Mouse (Mus musculus) forebrain, embryonic 14.5 days (tissue): ENCODE data around the gene Vamp5. TPM values are rescaled to one million over a fixed set of nuclear protein-coding genes. Genes with fewer than 3 reads are reported as not detected.

Source experiments
- ATAC-seq: fragments of 200-750 bp; cut with Nextera tagmentation; 2 replicates; pipeline ENCODE4 v1.8.0; 2017; ENCODE audit warnings: mild to moderate bottlenecking, moderate library complexity
- DNase-seq: peaks from one replicate; pipeline ENCODE4 v3.0.0-alpha.2; 2015; ENCODE audit warnings: low spot score
- H3K27ac ChIP-seq: fragments of 300-500 bp; sonication (generic); 2 replicates; pipeline ENCODE4 v1.5.1; 2014; ENCODE audit warnings: low read depth, mild to moderate bottlenecking, control low read depth, low read length, moderate library complexity
- H3K27me3 ChIP-seq: fragments of 300-500 bp; sonication (generic); replicated peaks from 2 replicates; pipeline ENCODE4 v1.6.1; 2014; ENCODE audit warnings: low read length, control low read depth, mixed read lengths; ENCODE audit not compliant: control insufficient read depth, insufficient read depth
- H3K36me3 ChIP-seq: fragments of 300-500 bp; sonication (generic); 2 replicates; pipeline ENCODE4 v1.6.1; 2014; ENCODE audit warnings: low read length, control low read depth; ENCODE audit not compliant: control insufficient read depth, insufficient read depth
- H3K4me1 ChIP-seq: fragments of 300-500 bp; sonication (generic); 2 replicates; pipeline ENCODE4 v1.6.1; 2014; ENCODE audit warnings: antibody characterized with exemption, low read length, control low read depth; ENCODE audit not compliant: control insufficient read depth, insufficient read depth
- H3K4me2 ChIP-seq: fragments of 300-500 bp; sonication (generic); 2 replicates; pipeline ENCODE4 v1.6.1; 2014; ENCODE audit warnings: mild to moderate bottlenecking, control low read depth, low read length
- H3K4me3 ChIP-seq: fragments of 300-500 bp; sonication (generic); 2 replicates; pipeline ENCODE4 v1.5.1; 2014; ENCODE audit warnings: low read depth, low read length, control low read depth
- H3K9ac ChIP-seq: fragments of 300-500 bp; sonication (generic); 2 replicates; pipeline ENCODE4 v1.6.1; 2014; ENCODE audit warnings: mild to moderate bottlenecking, low read length, control low read depth, moderate library complexity
- H3K9me3 ChIP-seq: fragments of 300-500 bp; sonication (generic); replicated peaks from 2 replicates; pipeline ENCODE4 v1.6.1; 2016; ENCODE audit warnings: low read length, control low read depth, mixed read lengths; ENCODE audit not compliant: control insufficient read depth
- WGBS: fragments of 180-500 bp; shearing (Covaris S2); extraction: QIAGEN DNeasy Blood & Tissue Kit; methylation state at CpG from one replicate; pipeline ENCODE4 v1.1.7; 2014; 5-methylcytosine and 5-hydroxymethylcytosine counted together
- polyA plus RNA-seq: library from polyadenylated mRNA; unstranded; fragments of >200 nt; fragmentation: Nextera tagmentation; extraction: Ambion mirVana; gene quantifications from 2 replicates; pipeline ENCODE4 v1.2.1, GENCODE M21; 2014

Vamp5 gene
- polyA plus RNA-seq, 1 experiment from 2014 or later = 13.8 TPM

DNA sequence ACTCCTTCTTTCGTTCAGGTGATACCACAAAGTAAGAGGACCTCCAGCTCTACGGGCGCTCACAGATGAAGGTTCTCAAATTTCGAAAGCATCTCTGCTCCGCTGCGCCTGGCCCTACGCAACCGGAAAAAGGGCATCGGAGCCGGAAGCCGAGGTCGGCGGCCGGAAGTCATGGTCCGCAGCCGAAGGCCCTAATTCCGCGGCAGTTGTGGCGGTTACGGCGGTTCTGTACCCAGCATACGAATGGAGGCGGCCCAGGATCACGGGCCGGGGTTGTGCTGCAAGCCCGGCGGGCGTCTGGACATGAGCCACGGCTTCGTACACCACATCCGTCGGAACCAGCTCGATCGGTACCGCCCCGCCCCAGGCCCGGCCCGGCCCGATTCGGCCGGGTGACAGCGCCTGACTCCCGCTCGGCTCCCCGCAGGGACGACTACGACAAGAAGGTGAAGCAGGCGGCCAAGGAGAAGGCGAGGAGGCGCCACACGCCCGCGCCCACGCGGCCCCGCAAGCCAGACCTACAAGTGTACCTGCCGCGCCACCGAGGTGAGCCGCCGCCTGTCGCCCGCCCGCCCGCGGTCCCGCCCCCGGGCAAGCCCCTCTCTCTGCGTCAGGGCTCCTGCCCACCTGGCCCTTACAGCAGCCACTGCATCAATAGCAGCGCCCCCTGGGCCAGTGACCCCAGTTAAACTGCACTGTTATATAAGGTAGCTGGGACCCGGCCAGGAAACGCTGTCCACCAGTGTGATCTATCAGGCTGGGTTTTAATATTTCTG, 32.9 kb downstream of the Vamp5 start, which contains the start of gene 0610030E20Rik:
Gene 0610030E20Rik, plus strand, starts transcription at position 152 of the 776 bp plus-strand sequence.
- Histone ChIP-seq H3K4me2 (peak within 1 kb of the TSS; percentile 77), H3K27me3 (no peaks in the 10 kb centered on the region), H3K4me3 (peak within 1 kb of the TSS; percentile 89), H3K9me3 (no peaks in the 10 kb centered on the region), H3K4me1 (peaks cover 18% of the 10 kb centered on the region), H3K36me3 (peaks cover 31% of the 10 kb centered on the region), H3K9ac (peak within 1 kb of the TSS; percentile 96), H3K27ac (peak within 1 kb of the TSS; percentile 86)
- peak; percentile 75 for DNase-seq
- under 1% methylated on average over 51 of the region's 72 CpGs for WGBS
- peak; percentile 74 for ATAC-seq

DNA sequence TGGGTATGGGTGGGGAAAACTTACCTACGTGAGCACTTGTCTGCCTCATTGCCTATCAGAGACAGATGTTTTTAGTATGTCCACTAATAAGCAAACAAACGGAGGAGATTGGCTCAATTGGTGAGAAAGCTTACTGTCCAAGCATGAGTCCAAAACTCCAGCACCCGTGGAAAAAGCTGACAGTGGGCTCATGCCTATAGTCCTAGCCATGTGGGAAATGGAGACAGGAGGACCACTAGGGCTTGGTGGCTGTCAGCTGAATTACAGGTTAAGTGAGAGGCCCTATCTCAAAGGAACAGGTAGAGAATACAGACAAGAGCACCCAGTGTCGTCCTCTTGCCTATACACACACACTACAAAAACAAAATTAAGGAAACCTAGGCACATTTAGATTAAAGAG, 34.0 kb downstream of the Vamp5 start:
- Histone ChIP-seq H3K36me3 (peaks cover 32% of the 10 kb centered on the region), H3K27me3 (no peaks in the 10 kb centered on the region), H3K4me1 (peaks cover 18% of the 10 kb centered on the region), H3K9ac (no peak overlapping the region), H3K4me3 (no peak overlapping the region), H3K9me3 (no peaks in the 10 kb centered on the region), H3K4me2 (peak overlapping the region; percentile 77; the same call in 1 of the 2 replicates), H3K27ac (no peak overlapping the region)
- 90% methylated on average over 4 of the region's 4 CpGs for WGBS
- ATAC-seq (no peak), DNase-seq (no peak)

DNA sequence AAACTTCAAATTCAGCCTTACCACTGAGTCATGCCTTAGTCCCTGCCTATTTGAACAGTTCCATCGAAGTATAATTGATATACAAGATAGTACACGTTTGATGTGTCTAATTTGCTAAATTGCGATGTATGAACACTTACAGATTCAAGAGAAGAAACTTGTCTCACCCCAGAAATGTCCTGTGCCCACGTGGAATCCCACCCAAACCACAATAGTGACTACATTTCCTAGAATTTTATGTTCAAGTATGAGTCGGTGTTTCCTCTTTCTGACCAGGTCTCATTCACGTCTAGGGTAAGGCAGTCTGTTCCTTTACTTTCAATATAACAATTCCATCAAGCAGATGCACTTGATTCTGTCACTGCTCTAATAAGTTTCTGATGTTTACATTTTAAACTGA, 34.6 kb downstream of the Vamp5 start:
- ATAC-seq (peak; percentile 3; the same call in 1 of the 2 replicates), DNase-seq (no peak)
- peak overlapping the region; percentile 81; the same call in 1 of the 2 replicates for H3K4me3 ChIP-seq
- peaks cover 18% of the 10 kb centered on the region for H3K4me1 ChIP-seq
- H3K9ac ChIP-seq = no peak overlapping the region; the same call in 1 of the 2 replicates
- peaks cover 31% of the 10 kb centered on the region for H3K36me3 ChIP-seq
- WGBS = 55% methylated on average over 6 of the region's 6 CpGs
- peak overlapping the region; percentile 95 for H3K4me2 ChIP-seq
- no peaks in the 10 kb centered on the region for H3K9me3 ChIP-seq
- no peak overlapping the region for H3K27ac ChIP-seq
- no peaks in the 10 kb centered on the region for H3K27me3 ChIP-seq

DNA sequence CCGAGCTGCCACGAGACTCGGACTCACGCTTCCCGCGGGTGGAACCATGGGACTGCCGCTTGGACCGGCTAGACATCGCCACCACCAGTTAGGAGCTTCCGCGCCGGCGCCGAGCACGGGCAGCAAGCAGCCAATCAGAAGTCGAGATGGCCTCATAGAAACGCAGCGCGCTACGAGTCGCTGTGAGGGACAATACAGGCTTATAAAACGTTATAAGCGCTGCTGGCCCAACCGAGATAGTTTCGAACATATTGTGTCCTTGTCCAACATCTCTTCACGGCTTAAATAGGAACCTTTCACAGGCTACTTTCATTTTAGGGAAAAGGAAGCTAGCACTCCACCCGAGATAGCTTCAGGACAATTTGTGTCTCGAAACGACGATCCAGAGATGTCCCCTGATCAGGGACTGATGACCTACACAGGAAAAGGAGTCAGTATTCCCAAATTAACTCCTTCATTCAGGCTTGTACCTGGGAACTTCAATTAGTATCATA, 35.1 kb downstream of the Vamp5 start, which contains the start of gene Usp39:
Gene Usp39, minus strand, starts transcription at position 111 of the 494 bp plus-strand sequence.
- under 1% methylated on average over 30 of the region's 30 CpGs for WGBS
- peak within 1 kb of the TSS; percentile 81 for H3K4me3 ChIP-seq
- ATAC-seq (peak; percentile 86), DNase-seq (peak; percentile 98)
- no peak within 1 kb of the TSS; the same call in 1 of the 2 replicates for H3K27ac ChIP-seq
- H3K36me3 ChIP-seq = peaks cover 26% of the 10 kb centered on the region
- H3K4me1 ChIP-seq = peaks cover 18% of the 10 kb centered on the region
- no peaks in the 10 kb centered on the region for H3K27me3 ChIP-seq
- peak within 1 kb of the TSS; percentile 86 for H3K9ac ChIP-seq
- peak within 1 kb of the TSS; percentile 95 for H3K4me2 ChIP-seq
- no peaks in the 10 kb centered on the region for H3K9me3 ChIP-seq

DNA sequence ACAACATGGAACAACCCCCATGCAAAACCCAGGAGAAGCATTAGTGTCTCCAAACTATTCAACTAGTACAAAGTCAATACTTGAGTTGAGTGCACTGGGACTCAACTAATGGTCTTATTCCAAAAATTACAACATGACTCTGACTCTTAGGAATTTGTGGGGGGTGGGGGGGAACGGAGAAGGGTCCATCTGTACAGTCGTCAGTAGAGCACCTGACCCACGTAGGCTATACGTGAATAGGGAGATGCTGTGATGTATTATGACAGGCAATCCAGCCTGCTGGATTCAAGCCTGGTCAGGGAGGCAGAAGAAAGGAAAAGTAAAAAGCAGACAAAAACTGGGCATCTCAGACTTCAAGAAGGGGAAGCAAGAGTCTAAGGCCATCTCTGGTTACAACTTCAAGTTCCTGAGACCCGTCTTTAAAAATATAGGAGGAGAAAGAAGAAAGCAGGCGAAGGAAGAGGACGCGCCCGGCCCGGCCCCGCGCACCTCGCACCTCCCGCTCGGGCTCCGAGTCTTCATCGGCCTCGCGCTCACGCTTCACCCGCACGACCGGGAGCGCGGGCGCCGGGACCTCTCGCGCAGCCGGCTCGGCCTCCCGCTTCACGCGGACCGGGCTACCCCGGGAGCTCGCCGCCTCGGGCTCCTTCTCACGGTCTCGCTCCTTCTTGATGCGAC, 35.7 kb downstream of the Vamp5 start:
- DNase-seq = no peak
- peak overlapping the region; percentile 86 for H3K9ac ChIP-seq
- H3K27me3 ChIP-seq = no peaks in the 10 kb centered on the region
- peak; percentile 56 for ATAC-seq
- peak overlapping the region; percentile 81 for H3K4me3 ChIP-seq
- no peak overlapping the region; the same call in 1 of the 2 replicates for H3K27ac ChIP-seq
- peaks cover 25% of the 10 kb centered on the region for H3K36me3 ChIP-seq
- no peaks in the 10 kb centered on the region for H3K9me3 ChIP-seq
- WGBS = under 1% methylated on average over 42 of the region's 42 CpGs
- peaks cover 18% of the 10 kb centered on the region for H3K4me1 ChIP-seq
- peak overlapping the region; percentile 95 for H3K4me2 ChIP-seq

DNA sequence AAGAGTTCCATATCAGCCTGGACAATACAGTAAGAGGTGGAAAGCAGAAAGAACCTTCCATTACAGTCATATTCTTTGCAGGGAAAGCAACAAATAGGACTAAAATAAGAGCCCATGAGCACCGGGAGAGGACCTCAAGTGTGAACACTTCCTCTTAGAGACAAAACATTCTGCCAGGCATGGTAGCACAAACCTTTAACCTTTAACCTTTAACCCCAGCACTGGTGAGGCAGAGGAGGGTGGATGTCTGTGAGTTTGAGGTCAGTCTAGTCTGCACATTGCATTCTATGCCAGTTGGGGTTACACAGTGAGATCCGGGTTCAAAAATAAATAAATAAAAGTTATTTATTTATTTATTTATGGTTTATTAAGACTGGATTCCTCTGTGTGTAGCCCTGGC, 39.8 kb downstream of the Vamp5 start:
- DNase-seq (no peak), ATAC-seq (no peak)
- 89% methylated on average over 2 of the region's 2 CpGs for WGBS
- Histone ChIP-seq H3K4me3 (no peak overlapping the region), H3K36me3 (peaks cover 52% of the 10 kb centered on the region), H3K4me1 (peaks cover 11% of the 10 kb centered on the region), H3K9ac (no peak overlapping the region), H3K4me2 (no peak overlapping the region), H3K27me3 (no peaks in the 10 kb centered on the region), H3K27ac (no peak overlapping the region), H3K9me3 (no peaks in the 10 kb centered on the region)

DNA sequence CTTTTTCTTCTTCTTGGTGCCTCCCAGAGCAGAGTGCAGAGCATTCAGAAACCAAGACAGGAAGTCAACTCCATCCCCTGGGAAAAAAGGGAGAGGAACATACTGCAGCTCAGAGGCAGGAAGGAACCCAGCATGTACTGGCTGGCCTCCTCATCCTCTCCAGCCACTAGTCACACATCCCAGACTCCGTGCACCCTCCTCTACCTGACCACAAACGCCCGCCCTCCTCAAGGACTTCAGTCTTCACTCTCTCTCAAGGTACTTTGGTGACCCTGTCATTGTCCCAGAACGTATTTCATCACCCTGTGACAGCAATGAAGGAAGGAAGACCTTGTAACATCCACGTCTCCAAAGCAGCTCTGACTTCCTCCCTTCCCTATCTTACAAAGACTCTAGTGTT, 47.2 kb downstream of the Vamp5 start:
- no peaks in the 10 kb centered on the region for H3K9me3 ChIP-seq
- H3K36me3 ChIP-seq = peaks cover 92% of the 10 kb centered on the region
- H3K4me3 ChIP-seq = no peak overlapping the region
- H3K4me2 ChIP-seq = no peak overlapping the region
- DNase-seq (no peak), ATAC-seq (no peak)
- H3K9ac ChIP-seq = no peak overlapping the region
- no peak overlapping the region for H3K27ac ChIP-seq
- H3K27me3 ChIP-seq = no peaks in the 10 kb centered on the region
- WGBS = 88% methylated on average over 5 of the region's 5 CpGs
- H3K4me1 ChIP-seq = no peaks in the 10 kb centered on the region

DNA sequence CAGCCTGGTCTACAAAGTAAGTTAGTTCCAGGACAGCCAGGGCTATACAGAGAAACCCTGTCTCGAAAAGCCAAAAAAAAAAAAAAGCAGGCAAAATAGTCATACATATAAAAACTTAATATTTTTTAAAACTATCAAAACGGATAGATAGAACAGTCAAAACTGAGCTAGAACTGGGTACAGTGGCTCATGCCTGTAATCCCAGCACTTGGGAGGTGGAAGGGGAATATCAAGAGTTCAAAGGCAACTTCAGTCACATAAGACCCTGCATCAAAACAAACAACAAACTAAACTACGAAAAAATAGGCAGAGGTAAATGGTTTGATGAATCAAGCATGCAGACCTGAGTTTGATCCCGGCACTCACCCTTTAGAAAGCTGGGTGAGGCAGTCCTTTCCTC, 50.1 kb downstream of the Vamp5 start:
- DNase-seq (no peak), ATAC-seq (no peak)
- H3K36me3 ChIP-seq = peaks cover 89% of the 10 kb centered on the region
- no peaks in the 10 kb centered on the region for H3K27me3 ChIP-seq
- no peak overlapping the region for H3K9ac ChIP-seq
- H3K4me2 ChIP-seq = no peak overlapping the region
- no peaks in the 10 kb centered on the region for H3K4me1 ChIP-seq
- no peak overlapping the region for H3K27ac ChIP-seq
- 90% methylated on average over 4 of the region's 4 CpGs for WGBS
- no peak overlapping the region for H3K4me3 ChIP-seq
- H3K9me3 ChIP-seq = no peaks in the 10 kb centered on the region
